Mouse (Mus musculus): ENCODE results near the gene Tmem150a. TPM values are rescaled to one million over a fixed set of nuclear protein-coding genes. Genes with fewer than 3 reads are reported as not detected.

The Tmem150a gene
- polyA plus RNA-seq, 1 experiment from 2014 or later: 9.3 TPM

DNA sequence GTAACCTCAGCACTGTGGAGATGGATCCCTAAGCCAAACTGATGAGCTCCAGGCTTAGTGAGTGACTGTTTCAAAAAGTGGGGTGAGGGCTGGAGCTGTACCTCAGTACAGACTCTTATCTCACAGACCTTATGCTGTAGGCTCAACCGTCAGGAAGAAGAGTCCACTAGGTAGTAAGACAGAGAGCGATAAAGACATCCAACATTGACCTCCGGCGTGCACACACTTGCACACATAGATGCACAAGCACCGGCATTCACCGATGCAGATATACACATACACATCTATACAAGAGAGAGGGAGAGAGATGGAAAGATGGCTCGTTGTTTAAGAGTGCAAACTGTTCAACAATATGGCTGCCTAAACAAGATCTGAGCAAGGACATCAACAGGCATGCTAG, 28.7 kb downstream of the Tmem150a start:
- WGBS: 96% methylated on average over 7 of the region's 7 CpGs
- no peak overlapping the region for H3K4me3 ChIP-seq (ENCODE audit: low read depth, low read length)
- no peak for DNase-seq (ENCODE audit: low spot score)
- H3K9me3 ChIP-seq (ENCODE audit: control insufficient read depth, low read length): no peaks in the 10 kb centered on the region
- H3K4me1 ChIP-seq (ENCODE audit: control insufficient read depth, insufficient read depth, low read length): peaks cover 4% of the 10 kb centered on the region; the same call in 1 of the 2 replicates
- ATAC-seq (ENCODE audit: insufficient read depth, low FRiP score, low TSS enrichment): no peak
- H3K4me2 ChIP-seq (ENCODE audit: low read depth): no peak overlapping the region
- H3K27me3 ChIP-seq (ENCODE audit: control insufficient read depth, insufficient read depth, low read length): peaks cover 13% of the 10 kb centered on the region; the same call in 1 of the 2 replicates
- H3K9ac ChIP-seq (ENCODE audit: low read length): no peak overlapping the region
- H3K27ac ChIP-seq (ENCODE audit: low read depth, low read length): no peak overlapping the region
- no peaks in the 10 kb centered on the region for H3K36me3 ChIP-seq (ENCODE audit: control insufficient read depth, insufficient read depth, low read length)

DNA sequence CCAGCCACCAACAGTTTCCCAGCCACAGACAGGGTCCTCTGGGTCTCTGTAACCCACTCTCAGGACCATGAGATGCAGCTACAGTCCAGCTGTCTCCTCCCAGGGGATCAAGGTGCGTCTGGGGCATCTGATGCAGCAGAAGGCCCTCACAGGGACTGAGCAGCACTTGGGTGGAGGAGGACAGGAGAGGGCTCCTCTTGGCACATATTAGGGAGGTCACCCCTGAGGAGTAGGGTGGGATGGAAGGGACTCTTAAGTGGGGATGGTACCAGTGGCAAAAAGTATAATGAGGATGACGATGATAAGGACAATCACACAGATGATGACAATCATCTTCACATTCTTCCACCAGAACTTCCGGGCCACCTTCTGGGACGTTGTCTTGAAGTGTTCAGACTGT, 30.0 kb downstream of the Tmem150a start:
- ATAC-seq (ENCODE audit: insufficient read depth, low FRiP score, low TSS enrichment) (no peak), DNase-seq (ENCODE audit: low spot score) (no peak)
- peaks cover 8% of the 10 kb centered on the region; the same call in 1 of the 2 replicates for H3K4me1 ChIP-seq (ENCODE audit: control insufficient read depth, insufficient read depth, low read length)
- no peak overlapping the region for H3K4me3 ChIP-seq (ENCODE audit: low read depth, low read length)
- H3K9me3 ChIP-seq (ENCODE audit: control insufficient read depth, low read length): no peaks in the 10 kb centered on the region
- H3K27me3 ChIP-seq (ENCODE audit: control insufficient read depth, insufficient read depth, low read length): peaks cover 9% of the 10 kb centered on the region; the same call in 1 of the 2 replicates
- no peaks in the 10 kb centered on the region for H3K36me3 ChIP-seq (ENCODE audit: control insufficient read depth, insufficient read depth, low read length)
- 85% methylated on average over 4 of the region's 4 CpGs for WGBS
- no peak overlapping the region for H3K27ac ChIP-seq (ENCODE audit: low read depth, low read length)
- no peak overlapping the region for H3K9ac ChIP-seq (ENCODE audit: low read length)
- H3K4me2 ChIP-seq (ENCODE audit: low read depth): no peak overlapping the region

DNA sequence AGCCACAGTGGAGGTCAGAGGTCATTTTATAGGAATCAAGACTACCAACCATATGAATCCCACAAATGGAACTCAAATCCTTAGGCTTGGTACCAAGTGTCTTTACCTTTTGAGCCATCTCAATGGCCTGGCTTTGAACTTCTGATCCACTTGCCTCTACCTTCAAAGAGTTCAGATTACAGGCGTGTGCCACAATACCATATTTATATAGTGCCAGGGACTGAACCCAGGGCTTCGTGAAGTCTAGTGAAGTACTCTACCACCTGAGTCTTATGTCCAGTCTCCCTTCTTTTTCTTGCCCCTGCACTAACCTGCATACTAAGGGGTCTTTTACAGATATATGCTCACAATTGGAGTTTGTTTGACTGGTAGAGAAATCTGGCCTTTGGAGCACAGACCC, 31.3 kb downstream of the Tmem150a start:
- DNase-seq (ENCODE audit: low spot score): no peak
- 89% methylated on average over 2 of the region's 2 CpGs for WGBS
- no peak for ATAC-seq (ENCODE audit: insufficient read depth, low FRiP score, low TSS enrichment)
- Histone ChIP-seq H3K27ac (ENCODE audit: low read depth, low read length) (no peak overlapping the region), H3K9me3 (ENCODE audit: control insufficient read depth, low read length) (no peaks in the 10 kb centered on the region), H3K4me1 (ENCODE audit: control insufficient read depth, insufficient read depth, low read length) (peaks cover 5% of the 10 kb centered on the region; the same call in 1 of the 2 replicates), H3K27me3 (ENCODE audit: control insufficient read depth, insufficient read depth, low read length) (0 out of 2 replicates have a peak, but pooled peaks cover 5% of the 10 kb centered on the region), H3K36me3 (ENCODE audit: control insufficient read depth, insufficient read depth, low read length) (no peaks in the 10 kb centered on the region), H3K4me2 (ENCODE audit: low read depth) (no peak overlapping the region), H3K9ac (ENCODE audit: low read length) (no peak overlapping the region), H3K4me3 (ENCODE audit: low read depth, low read length) (no peak overlapping the region)

DNA sequence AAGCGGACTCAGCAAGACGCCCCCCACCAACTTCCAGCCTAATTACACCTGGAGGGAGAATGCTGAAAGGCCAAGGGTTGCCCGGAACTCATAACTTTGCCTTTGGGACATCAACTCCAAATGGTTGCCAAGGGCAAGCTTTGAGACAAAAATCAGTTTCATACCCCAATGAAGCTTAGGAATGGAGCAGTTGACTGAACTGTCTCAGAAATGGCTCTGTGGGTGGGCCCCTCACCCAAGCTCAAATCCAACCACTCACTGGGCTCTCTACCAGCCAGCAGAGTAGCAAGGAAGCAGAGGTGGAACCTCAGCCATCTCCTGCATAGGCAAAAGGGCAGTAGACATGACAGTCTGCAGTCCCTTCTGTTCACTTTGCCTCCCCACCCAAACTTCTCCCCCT, 32.6 kb downstream of the Tmem150a start:
- Histone ChIP-seq H3K4me2 (ENCODE audit: low read depth) (no peak overlapping the region), H3K27me3 (ENCODE audit: control insufficient read depth, insufficient read depth, low read length) (0 out of 2 replicates have a peak, but pooled peaks cover 5% of the 10 kb centered on the region), H3K4me1 (ENCODE audit: control insufficient read depth, insufficient read depth, low read length) (peaks cover 5% of the 10 kb centered on the region; the same call in 1 of the 2 replicates), H3K27ac (ENCODE audit: low read depth, low read length) (no peak overlapping the region), H3K4me3 (ENCODE audit: low read depth, low read length) (no peak overlapping the region), H3K36me3 (ENCODE audit: control insufficient read depth, insufficient read depth, low read length) (no peaks in the 10 kb centered on the region), H3K9ac (ENCODE audit: low read length) (no peak overlapping the region), H3K9me3 (ENCODE audit: control insufficient read depth, low read length) (no peaks in the 10 kb centered on the region)
- WGBS: 79% methylated on average over 3 of the region's 3 CpGs
- no peak for DNase-seq (ENCODE audit: low spot score)
- no peak for ATAC-seq (ENCODE audit: insufficient read depth, low FRiP score, low TSS enrichment)

DNA sequence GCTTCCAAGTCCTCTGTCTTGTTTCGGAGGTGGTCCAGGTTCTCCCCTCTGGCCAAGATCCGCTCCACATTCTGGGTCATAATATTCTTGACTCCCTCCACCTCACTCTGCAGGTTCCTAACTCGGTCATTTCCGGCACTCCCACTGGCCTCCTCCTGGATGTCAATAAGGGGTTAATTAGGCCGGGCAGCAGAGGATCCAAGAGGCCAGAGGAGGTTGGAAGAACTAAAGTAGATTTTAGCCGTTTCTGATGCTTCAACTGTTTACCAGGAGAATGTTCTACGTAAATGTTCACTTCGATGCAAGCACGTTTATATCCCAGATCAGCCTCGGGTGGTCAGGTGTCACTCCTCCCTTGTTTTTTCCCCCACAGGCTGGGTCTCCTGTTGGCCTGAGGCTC, 33.0 kb downstream of the Tmem150a start:
- Histone ChIP-seq H3K27ac (ENCODE audit: low read depth, low read length) (no peak overlapping the region), H3K9ac (ENCODE audit: low read length) (no peak overlapping the region), H3K27me3 (ENCODE audit: control insufficient read depth, insufficient read depth, low read length) (0 out of 2 replicates have a peak, but pooled peaks cover 5% of the 10 kb centered on the region), H3K4me3 (ENCODE audit: low read depth, low read length) (no peak overlapping the region), H3K9me3 (ENCODE audit: control insufficient read depth, low read length) (no peaks in the 10 kb centered on the region), H3K4me2 (ENCODE audit: low read depth) (no peak overlapping the region), H3K36me3 (ENCODE audit: control insufficient read depth, insufficient read depth, low read length) (no peaks in the 10 kb centered on the region), H3K4me1 (ENCODE audit: control insufficient read depth, insufficient read depth, low read length) (peaks cover 5% of the 10 kb centered on the region; the same call in 1 of the 2 replicates)
- ATAC-seq (ENCODE audit: insufficient read depth, low FRiP score, low TSS enrichment): no peak
- WGBS: 67% methylated on average over 10 of the region's 10 CpGs
- DNase-seq (ENCODE audit: low spot score): no peak

DNA sequence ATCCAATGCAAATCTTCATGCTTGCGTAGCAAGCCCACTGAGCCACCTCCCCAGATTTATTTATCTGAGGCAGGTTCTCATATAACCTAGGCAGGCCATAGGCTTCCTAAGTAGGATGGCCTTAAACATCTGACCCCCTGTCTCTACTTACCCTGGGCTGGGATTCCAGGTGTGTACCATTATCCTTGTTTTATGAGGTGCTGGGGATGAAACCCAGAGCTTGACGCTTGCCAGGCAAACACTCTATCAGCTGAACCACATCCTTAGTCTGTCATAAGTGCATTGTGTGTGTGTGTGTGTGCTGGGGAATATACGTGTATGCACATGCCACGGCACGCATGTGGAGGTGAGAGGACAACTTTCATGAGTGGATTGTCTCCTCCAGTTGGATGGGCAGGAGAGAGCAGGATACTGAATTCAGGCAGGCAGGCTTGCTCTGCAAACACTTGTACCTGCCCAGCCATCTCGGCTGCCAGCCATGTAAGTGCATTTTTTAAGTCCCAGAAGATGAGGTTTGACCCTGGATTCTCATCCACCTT, 33.6 kb downstream of the Tmem150a start:
- DNase-seq (ENCODE audit: low spot score): no peak
- Histone ChIP-seq H3K4me1 (ENCODE audit: control insufficient read depth, insufficient read depth, low read length) (peaks cover 5% of the 10 kb centered on the region; the same call in 1 of the 2 replicates), H3K9me3 (ENCODE audit: control insufficient read depth, low read length) (no peaks in the 10 kb centered on the region), H3K4me2 (ENCODE audit: low read depth) (no peak overlapping the region), H3K36me3 (ENCODE audit: control insufficient read depth, insufficient read depth, low read length) (no peaks in the 10 kb centered on the region), H3K27me3 (ENCODE audit: control insufficient read depth, insufficient read depth, low read length) (0 out of 2 replicates have a peak, but pooled peaks cover 5% of the 10 kb centered on the region), H3K9ac (ENCODE audit: low read length) (no peak overlapping the region), H3K4me3 (ENCODE audit: low read depth, low read length) (no peak overlapping the region), H3K27ac (ENCODE audit: low read depth, low read length) (no peak overlapping the region)
- WGBS: 82% methylated on average over 6 of the region's 6 CpGs
- ATAC-seq (ENCODE audit: insufficient read depth, low FRiP score, low TSS enrichment): no peak

DNA sequence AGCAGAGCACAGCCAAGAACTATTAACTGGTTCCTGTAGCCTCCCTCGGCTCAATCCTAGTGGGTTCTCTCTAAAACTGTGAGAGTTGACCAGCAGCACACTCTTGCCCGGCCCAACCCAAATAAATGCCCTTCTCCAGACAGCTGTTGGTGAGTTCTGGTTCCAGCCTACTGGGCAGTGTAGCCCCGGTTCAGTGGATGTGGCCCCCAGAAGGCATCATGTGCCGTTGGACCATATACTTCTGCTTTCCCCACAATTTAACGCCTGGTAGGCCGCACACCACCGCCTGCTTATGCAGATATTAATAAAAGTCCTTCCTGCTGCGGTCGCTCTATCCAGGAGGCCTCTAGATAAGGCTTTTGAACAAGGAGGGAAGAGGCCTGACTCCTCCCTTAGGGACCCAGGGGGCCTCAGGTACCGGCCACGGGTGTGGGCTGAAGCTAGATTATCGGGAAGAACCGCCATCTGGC, 34.3 kb downstream of the Tmem150a start:
- Histone ChIP-seq H3K36me3 (ENCODE audit: control insufficient read depth, insufficient read depth, low read length) (no peaks in the 10 kb centered on the region), H3K27me3 (ENCODE audit: control insufficient read depth, insufficient read depth, low read length) (0 out of 2 replicates have a peak, but pooled peaks cover 5% of the 10 kb centered on the region), H3K9ac (ENCODE audit: low read length) (peak overlapping the region; percentile 56), H3K4me3 (ENCODE audit: low read depth, low read length) (peak overlapping the region; percentile 39), H3K4me1 (ENCODE audit: control insufficient read depth, insufficient read depth, low read length) (peaks cover 5% of the 10 kb centered on the region; the same call in 1 of the 2 replicates), H3K4me2 (ENCODE audit: low read depth) (peak overlapping the region; percentile 43), H3K27ac (ENCODE audit: low read depth, low read length) (0 out of 2 replicates have a peak overlapping the region, but pooled peaks have one; percentile 3), H3K9me3 (ENCODE audit: control insufficient read depth, low read length) (no peaks in the 10 kb centered on the region)
- no peak for DNase-seq (ENCODE audit: low spot score)
- WGBS: 36% methylated on average over 13 of the region's 13 CpGs
- no peak for ATAC-seq (ENCODE audit: insufficient read depth, low FRiP score, low TSS enrichment)

DNA sequence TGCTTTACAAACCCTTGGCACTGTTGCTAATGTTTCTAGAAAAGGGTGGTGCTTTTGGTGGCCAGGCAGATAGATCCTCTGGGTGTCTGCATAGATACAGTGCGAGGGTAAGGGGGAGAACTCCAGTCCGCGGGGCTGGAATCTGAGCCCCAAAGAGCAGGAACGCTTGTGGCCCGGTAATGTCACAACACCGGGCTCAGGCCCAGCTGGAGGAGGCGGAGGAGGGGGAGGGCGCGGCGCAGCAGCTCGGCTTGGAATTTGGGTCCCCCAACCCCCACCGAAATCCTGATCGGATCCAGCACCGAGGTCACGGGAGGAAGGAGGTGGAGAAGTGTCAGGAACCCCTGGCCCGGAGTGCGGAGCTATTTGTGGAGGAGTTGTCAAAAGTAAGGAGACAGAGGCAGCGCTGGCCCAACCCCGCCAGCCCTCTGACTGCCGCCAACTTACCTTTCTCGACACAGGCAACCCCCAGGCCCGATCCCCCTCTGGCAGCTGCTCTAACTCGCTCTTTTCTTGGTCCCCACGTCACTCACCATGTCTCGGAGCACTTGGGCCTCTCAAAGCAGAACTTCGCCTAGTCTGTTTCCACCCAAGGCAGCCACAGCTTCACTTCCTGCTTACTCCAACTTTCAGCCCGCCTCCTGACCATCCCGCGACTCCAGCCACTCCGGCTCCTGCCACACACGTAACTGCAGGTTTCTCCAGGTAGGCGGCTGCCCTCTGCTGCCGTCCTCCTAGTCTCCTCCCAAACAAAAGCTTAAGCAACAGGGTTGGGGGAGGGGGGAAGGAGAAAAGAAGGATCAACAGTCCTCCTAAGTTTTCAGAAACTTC, 34.9 kb downstream of the Tmem150a start, which contains the start of gene Vamp8:
TSS of gene Vamp8 (minus strand) at position 763 of the 831 bp plus-strand sequence.
- H3K4me2 ChIP-seq (ENCODE audit: low read depth): peak within 1 kb of the TSS; percentile 43
- peaks cover 5% of the 10 kb centered on the region; the same call in 1 of the 2 replicates for H3K4me1 ChIP-seq (ENCODE audit: control insufficient read depth, insufficient read depth, low read length)
- 1% methylated on average over 30 of the region's 33 CpGs for WGBS
- peak; percentile 54 for DNase-seq (ENCODE audit: low spot score)
- peak; percentile 45; the same call in 1 of the 2 replicates for ATAC-seq (ENCODE audit: insufficient read depth, low FRiP score, low TSS enrichment)
- H3K4me3 ChIP-seq (ENCODE audit: low read depth, low read length): peak within 1 kb of the TSS; percentile 39
- no peaks in the 10 kb centered on the region for H3K9me3 ChIP-seq (ENCODE audit: control insufficient read depth, low read length)
- 0 out of 2 replicates have a peak within 1 kb of the TSS, but pooled peaks have one; percentile 3 for H3K27ac ChIP-seq (ENCODE audit: low read depth, low read length)
- peak within 1 kb of the TSS; percentile 56 for H3K9ac ChIP-seq (ENCODE audit: low read length)
- H3K27me3 ChIP-seq (ENCODE audit: control insufficient read depth, insufficient read depth, low read length): 0 out of 2 replicates have a peak, but pooled peaks cover 5% of the 10 kb centered on the region
- no peaks in the 10 kb centered on the region for H3K36me3 ChIP-seq (ENCODE audit: control insufficient read depth, insufficient read depth, low read length)
